Mouse (Mus musculus) kidney, postnatal 14 days (tissue): ENCODE data around the gene Abhd16b.
"Not testable (repeated sequence)": the region's sequence is repeated elsewhere in the genome, so short reads cannot be mapped to it uniquely, and the experiment has no call there.

Experiments
- DNase-seq: peaks from one replicate; pipeline ENCODE4 v3.0.0; 2022; ENCODE audit warnings: mixed read lengths

The Abhd16b gene

GRCm38 (mm10) chr2:181487338-181488277, 5.4 kb upstream of the Abhd16b start:
- DNase-seq, result peak; percentile 86

- peak; percentile 37 for DNase-seq
Measured at GRCm38 (mm10) chr2:181491432-181492205, 1.4 kb upstream of the Abhd16b start.

- no peak for DNase-seq
Measured at GRCm38 (mm10) chr2:181492206-181492605, 800 bp upstream of the Abhd16b start.

GRCm38 (mm10) chr2:181494266-181494945, 1.4 kb downstream of the Abhd16b start:
- DNase-seq, result no peak

GRCm38 (mm10) chr2:181495845-181496244, 2.8 kb downstream of the Abhd16b start:
- DNase-seq, result not testable (repeated sequence)

GRCm38 (mm10) chr2:181496281-181496680, 3.3 kb downstream of the Abhd16b start:
- DNase-seq, result peak; percentile 79

GRCm38 (mm10) chr2:181496831-181497547, 4.0 kb downstream of the Abhd16b start, which contains the start of gene Tpd52l2:
Gene Tpd52l2, plus strand, starts transcription at chr2:181497142.
- peak; percentile 97 for DNase-seq

- DNase-seq, result peak; percentile 74
Measured at GRCm38 (mm10) chr2:181497548-181497875, 4.5 kb downstream of the Abhd16b start.

- DNase-seq, result no peak
Measured at GRCm38 (mm10) chr2:181498644-181499043, 5.6 kb downstream of the Abhd16b start.

GRCm38 (mm10) chr2:181509191-181509590, 16.2 kb downstream of the Abhd16b start:
- no peak for DNase-seq

GRCm38 (mm10) chr2:181511231-181511630, 18.2 kb downstream of the Abhd16b start:
- no peak for DNase-seq

- DNase-seq, result no peak
Measured at GRCm38 (mm10) chr2:181519201-181519600, 26.2 kb downstream of the Abhd16b start.

GRCm38 (mm10) chr2:181520118-181520935, 27.3 kb downstream of the Abhd16b start, which contains the start of gene Dnajc5:
Gene Dnajc5, plus strand, starts transcription at chr2:181520485.
- peak; percentile 99 for DNase-seq

GRCm38 (mm10) chr2:181520936-181521227, 27.9 kb downstream of the Abhd16b start:
- DNase-seq, result no peak

- no peak for DNase-seq
Measured at GRCm38 (mm10) chr2:181521491-181521890, 28.5 kb downstream of the Abhd16b start.

- DNase-seq, result peak; percentile 17
Measured at GRCm38 (mm10) chr2:181522811-181523210, 29.8 kb downstream of the Abhd16b start.

GRCm38 (mm10) chr2:181525526-181525925, 32.5 kb downstream of the Abhd16b start:
- peak; percentile 16 for DNase-seq

- no peak for DNase-seq
Measured at GRCm38 (mm10) chr2:181529076-181529475, 36.1 kb downstream of the Abhd16b start.

- no peak for DNase-seq
Measured at GRCm38 (mm10) chr2:181532589-181532988, 39.6 kb downstream of the Abhd16b start.

- no peak for DNase-seq
Measured at GRCm38 (mm10) chr2:181536410-181536809, 43.4 kb downstream of the Abhd16b start.

GRCm38 (mm10) chr2:181537444-181538047, 44.5 kb downstream of the Abhd16b start:
- no peak for DNase-seq
